Mouse (Mus musculus): Measurements from ENCODE around the gene Lgals9. TPM values are rescaled to one million over a fixed set of nuclear protein-coding genes. Genes with fewer than 3 reads are reported as not detected.

The Lgals9 gene
- polyA plus RNA-seq, 1 experiment from 2014 or later = 586 TPM

DNA sequence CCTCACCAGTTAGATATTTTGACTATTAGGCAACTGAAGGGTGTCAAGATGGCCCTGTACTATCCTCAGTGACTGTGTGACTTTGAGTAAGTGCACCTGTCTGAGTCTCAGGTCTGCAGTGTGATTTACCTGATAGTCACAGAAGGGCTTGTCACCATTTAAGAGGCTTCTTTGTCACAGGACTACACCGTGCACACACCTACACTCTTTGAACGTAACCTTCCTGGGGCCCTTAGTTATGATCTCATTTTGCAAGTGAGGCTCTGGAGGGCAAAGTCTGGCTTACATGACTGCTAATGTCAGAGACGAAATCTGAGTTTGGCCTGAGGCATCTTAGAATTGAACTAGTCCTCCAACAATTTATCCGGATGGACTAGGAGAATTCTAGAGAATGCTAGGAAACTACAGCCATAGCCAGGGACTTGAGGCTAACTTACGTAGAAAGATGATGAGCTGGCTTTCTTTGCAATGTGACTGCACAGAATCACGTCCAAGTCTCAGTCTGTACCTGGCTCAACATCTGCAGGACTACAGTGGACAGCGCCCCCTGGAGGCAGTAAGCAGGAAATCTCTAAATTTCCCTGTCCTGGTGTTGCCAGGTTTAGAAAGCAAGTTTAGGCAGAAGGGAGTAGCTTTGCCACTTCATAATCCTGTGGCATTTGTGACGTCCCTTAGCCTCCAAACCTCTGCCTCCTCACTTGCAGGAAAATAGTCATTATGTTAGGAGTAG, 61.9 kb downstream of the Lgals9 start:
- H3K4me3 ChIP-seq (ENCODE audit: low read depth, low read length) = no peak overlapping the region
- H3K27ac ChIP-seq (ENCODE audit: low read depth, low read length) = no peak overlapping the region; the same call in 1 of the 2 replicates
- 21% methylated on average over 8 of the region's 8 CpGs for WGBS
- TF ChIP-seq CTCF (IDR thresholded peaks at IDR 0.05; ENCODE audit: low read depth) = peak; percentile 98
- no peaks in the 10 kb centered on the region for H3K36me3 ChIP-seq (ENCODE audit: control insufficient read depth, insufficient read depth)
- no peaks in the 10 kb centered on the region for H3K4me1 ChIP-seq (replicated peaks; ENCODE audit: control insufficient read depth, insufficient read depth, low read length)
- peak; percentile 87 for ATAC-seq
- H3K9ac ChIP-seq (ENCODE audit: low read depth, low read length) = no peak overlapping the region
- H3K9me3 ChIP-seq (ENCODE audit: control insufficient read depth) = no peaks in the 10 kb centered on the region
- peaks cover 26% of the 10 kb centered on the region for H3K27me3 ChIP-seq (replicated peaks; ENCODE audit: control insufficient read depth, insufficient read depth, low read length)
- 0 out of 2 replicates have a peak overlapping the region, but pooled peaks have one; percentile 18 for H3K4me2 ChIP-seq (replicated peaks; ENCODE audit: low read depth)

DNA sequence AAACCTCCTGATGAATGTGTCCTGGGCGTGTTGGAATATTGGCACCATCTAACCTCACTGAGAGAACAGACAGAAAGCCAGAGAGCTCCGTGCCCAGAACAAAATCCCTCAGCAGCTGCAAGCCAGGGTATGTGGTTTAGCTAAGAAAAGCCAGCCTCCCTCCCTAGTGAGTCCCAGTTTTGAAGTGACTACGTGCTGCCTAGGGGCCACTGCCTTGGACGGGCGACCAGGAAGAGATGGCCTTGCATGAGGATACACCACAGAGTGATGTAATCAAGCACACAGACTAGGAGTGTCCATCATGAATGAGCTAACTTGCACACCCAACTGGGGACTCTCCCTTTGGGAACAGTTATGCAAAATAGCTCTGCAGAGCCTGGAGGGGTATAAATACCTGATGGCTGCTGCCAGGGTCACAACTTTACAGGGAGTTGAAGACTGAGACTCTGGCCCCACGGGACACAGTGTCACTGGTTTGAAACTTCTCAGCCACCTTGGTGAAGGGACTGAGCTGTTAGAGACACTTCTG, 64.3 kb downstream of the Lgals9 start, which contains the start of gene Nos2:
TSS of gene Nos2 (plus strand) at position 377 of the 529 bp plus-strand sequence.
- no peak within 1 kb of the TSS for H3K9ac ChIP-seq (ENCODE audit: low read depth, low read length)
- no peak within 1 kb of the TSS for H3K27ac ChIP-seq (ENCODE audit: low read depth, low read length)
- peak; percentile 56 for ATAC-seq
- H3K27me3 ChIP-seq (replicated peaks; ENCODE audit: control insufficient read depth, insufficient read depth, low read length) = peaks cover 18% of the 10 kb centered on the region
- no peak for TF ChIP-seq CTCF (IDR thresholded peaks at IDR 0.05; ENCODE audit: low read depth)
- H3K4me1 ChIP-seq (replicated peaks; ENCODE audit: control insufficient read depth, insufficient read depth, low read length) = no peaks in the 10 kb centered on the region
- H3K9me3 ChIP-seq (ENCODE audit: control insufficient read depth) = no peaks in the 10 kb centered on the region
- no peak within 1 kb of the TSS for H3K4me2 ChIP-seq (replicated peaks; ENCODE audit: low read depth)
- WGBS = 39% methylated on average over 6 of the region's 6 CpGs
- H3K36me3 ChIP-seq (ENCODE audit: control insufficient read depth, insufficient read depth) = no peaks in the 10 kb centered on the region
- H3K4me3 ChIP-seq (ENCODE audit: low read depth, low read length) = no peak within 1 kb of the TSS

- H3K4me2 ChIP-seq (replicated peaks; ENCODE audit: low read depth) = no peak overlapping the region
- no peak for ATAC-seq
- H3K4me1 ChIP-seq (replicated peaks; ENCODE audit: control insufficient read depth, insufficient read depth, low read length) = no peaks in the 10 kb centered on the region
- H3K9ac ChIP-seq (ENCODE audit: low read depth, low read length) = no peak overlapping the region
- H3K4me3 ChIP-seq (ENCODE audit: low read depth, low read length) = no peak overlapping the region
- H3K9me3 ChIP-seq (ENCODE audit: control insufficient read depth) = no peaks in the 10 kb centered on the region
- H3K36me3 ChIP-seq (ENCODE audit: control insufficient read depth, insufficient read depth) = no peaks in the 10 kb centered on the region
- H3K27ac ChIP-seq (ENCODE audit: low read depth, low read length) = no peak overlapping the region
- 80% methylated on average over 4 of the region's 4 CpGs for whole genome bisulfite sequencing
- TF ChIP-seq CTCF (IDR thresholded peaks at IDR 0.05; ENCODE audit: low read depth) = no peak
- peaks cover 11% of the 10 kb centered on the region for H3K27me3 ChIP-seq (replicated peaks; ENCODE audit: control insufficient read depth, insufficient read depth, low read length)
Observed at GRCm38 (mm10) chr11:78919745-78920144, 65.0 kb downstream of the Lgals9 start.

DNA sequence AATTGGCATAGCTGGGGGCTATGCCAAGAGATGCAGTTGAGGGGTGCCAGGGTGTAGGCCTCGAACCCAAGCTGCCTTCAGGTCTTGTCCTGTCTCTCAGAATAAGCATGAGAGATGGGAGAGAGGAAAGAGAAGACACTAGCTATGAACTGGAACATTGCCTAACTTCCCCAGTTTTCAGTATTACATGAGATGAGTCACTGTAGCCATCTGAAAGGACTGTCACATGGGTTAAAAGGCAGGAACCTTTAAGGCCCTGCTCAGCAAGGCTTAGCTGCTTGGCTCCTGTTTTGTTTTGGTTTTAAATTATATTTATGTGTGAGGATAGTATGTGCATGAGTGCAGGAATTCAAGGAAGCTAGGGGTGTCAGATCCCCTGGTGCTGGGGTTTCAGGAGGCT, 68.3 kb downstream of the Lgals9 start:
- WGBS = 59% methylated on average over 1 of the region's 1 CpGs
- Histone ChIP-seq H3K9ac (ENCODE audit: low read depth, low read length) (no peak overlapping the region), H3K27me3 (replicated peaks; ENCODE audit: control insufficient read depth, insufficient read depth, low read length) (no peaks in the 10 kb centered on the region), H3K4me3 (ENCODE audit: low read depth, low read length) (no peak overlapping the region), H3K4me1 (replicated peaks; ENCODE audit: control insufficient read depth, insufficient read depth, low read length) (no peaks in the 10 kb centered on the region), H3K4me2 (replicated peaks; ENCODE audit: low read depth) (no peak overlapping the region), H3K36me3 (ENCODE audit: control insufficient read depth, insufficient read depth) (no peaks in the 10 kb centered on the region), H3K9me3 (ENCODE audit: control insufficient read depth) (no peaks in the 10 kb centered on the region), H3K27ac (ENCODE audit: low read depth, low read length) (no peak overlapping the region)
- no peak for TF ChIP-seq CTCF (IDR thresholded peaks at IDR 0.05; ENCODE audit: low read depth)
- ATAC-seq = no peak

DNA sequence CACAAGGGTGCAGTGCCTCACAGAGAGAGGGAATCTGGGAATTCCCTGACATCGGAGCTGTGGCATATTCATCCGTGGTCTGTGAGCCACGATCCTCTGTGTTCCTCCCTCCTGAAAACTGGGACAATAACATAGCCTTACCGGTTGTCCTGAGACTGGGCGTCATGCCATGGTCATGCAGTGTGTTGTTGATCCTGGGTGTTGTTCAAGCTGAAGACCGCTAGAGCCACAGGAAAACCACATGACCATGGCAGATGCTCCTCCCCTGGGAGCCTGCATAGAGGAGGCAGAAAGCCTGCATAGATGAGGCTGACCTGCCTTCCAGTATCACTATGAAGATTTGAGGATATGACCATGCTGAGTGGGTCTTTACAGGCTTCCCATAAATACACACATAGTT, 69.3 kb downstream of the Lgals9 start:
- H3K27ac ChIP-seq (ENCODE audit: low read depth, low read length) = no peak overlapping the region
- no peak for ATAC-seq
- no peak overlapping the region for H3K9ac ChIP-seq (ENCODE audit: low read depth, low read length)
- no peaks in the 10 kb centered on the region for H3K27me3 ChIP-seq (replicated peaks; ENCODE audit: control insufficient read depth, insufficient read depth, low read length)
- H3K36me3 ChIP-seq (ENCODE audit: control insufficient read depth, insufficient read depth) = no peaks in the 10 kb centered on the region
- H3K4me2 ChIP-seq (replicated peaks; ENCODE audit: low read depth) = no peak overlapping the region
- WGBS = 75% methylated on average over 6 of the region's 6 CpGs
- H3K9me3 ChIP-seq (ENCODE audit: control insufficient read depth) = no peaks in the 10 kb centered on the region
- no peak for TF ChIP-seq CTCF (IDR thresholded peaks at IDR 0.05; ENCODE audit: low read depth)
- H3K4me1 ChIP-seq (replicated peaks; ENCODE audit: control insufficient read depth, insufficient read depth, low read length) = no peaks in the 10 kb centered on the region
- H3K4me3 ChIP-seq (ENCODE audit: low read depth, low read length) = no peak overlapping the region

Other genes starting within 250 kb of the Lgals9 start
- 32.0 and 33.4 TPM in 2 replicates for gene Ccnq, start 233.2 kb downstream of the Lgals9 start, polyA plus RNA-seq (2015; fragmentation: Nextera tagmentation; extraction: Ambion mirVana)
- gene Lyrm9, start 158.4 kb downstream of the Lgals9 start, polyA plus RNA-seq (2015; fragmentation: Nextera tagmentation; extraction: Ambion mirVana) = 15.6 and 20.4 TPM in 2 replicates
- gene Nos2, start 64.2 kb downstream of the Lgals9 start, polyA plus RNA-seq (2015; fragmentation: Nextera tagmentation; extraction: Ambion mirVana) = 0.21 and 0.26 TPM in 2 replicates
- 4.7 and 6.8 TPM in 2 replicates for gene Ksr1, start 161.5 kb upstream of the Lgals9 start, polyA plus RNA-seq (2015; fragmentation: Nextera tagmentation; extraction: Ambion mirVana)

All from intestine, postnatal 0 days (tissue).